Mouse (Mus musculus): Measurements from ENCODE around the gene Emx1.

Gene Emx1

GRCm38 (mm10) chr6:85232045-85232444 is 44.8 kb downstream of the Emx1 start:
- no peak for DNase-seq

- DNase-seq = no peak
These were observed 45.8 kb downstream of the Emx1 start for GRCm38 (mm10) chr6:85232836-85233623.

DNA sequence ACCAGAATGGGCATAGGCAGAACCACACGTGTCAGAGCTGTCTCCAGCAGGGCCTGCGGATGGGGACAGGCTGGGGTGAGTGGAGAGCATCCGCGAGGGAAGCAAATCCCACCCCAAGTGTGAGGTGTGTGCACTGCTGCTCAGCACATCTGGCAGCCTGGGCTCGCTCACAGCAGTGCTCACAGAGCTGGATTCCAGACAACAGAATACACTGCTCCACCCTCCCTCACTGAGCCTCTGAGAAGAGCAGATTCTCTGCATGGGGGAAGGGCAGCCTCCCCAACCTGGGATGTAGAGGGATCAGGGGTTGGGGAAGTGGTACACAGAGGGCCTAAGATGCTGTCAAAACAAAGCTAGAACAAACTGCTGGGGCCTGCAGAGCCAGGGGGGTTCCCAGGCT is 47.6 kb downstream of the Emx1 start:
- no peak for DNase-seq

- DNase-seq = no peak
These were observed 49.8 kb downstream of the Emx1 start for GRCm38 (mm10) chr6:85237001-85237400.

DNA sequence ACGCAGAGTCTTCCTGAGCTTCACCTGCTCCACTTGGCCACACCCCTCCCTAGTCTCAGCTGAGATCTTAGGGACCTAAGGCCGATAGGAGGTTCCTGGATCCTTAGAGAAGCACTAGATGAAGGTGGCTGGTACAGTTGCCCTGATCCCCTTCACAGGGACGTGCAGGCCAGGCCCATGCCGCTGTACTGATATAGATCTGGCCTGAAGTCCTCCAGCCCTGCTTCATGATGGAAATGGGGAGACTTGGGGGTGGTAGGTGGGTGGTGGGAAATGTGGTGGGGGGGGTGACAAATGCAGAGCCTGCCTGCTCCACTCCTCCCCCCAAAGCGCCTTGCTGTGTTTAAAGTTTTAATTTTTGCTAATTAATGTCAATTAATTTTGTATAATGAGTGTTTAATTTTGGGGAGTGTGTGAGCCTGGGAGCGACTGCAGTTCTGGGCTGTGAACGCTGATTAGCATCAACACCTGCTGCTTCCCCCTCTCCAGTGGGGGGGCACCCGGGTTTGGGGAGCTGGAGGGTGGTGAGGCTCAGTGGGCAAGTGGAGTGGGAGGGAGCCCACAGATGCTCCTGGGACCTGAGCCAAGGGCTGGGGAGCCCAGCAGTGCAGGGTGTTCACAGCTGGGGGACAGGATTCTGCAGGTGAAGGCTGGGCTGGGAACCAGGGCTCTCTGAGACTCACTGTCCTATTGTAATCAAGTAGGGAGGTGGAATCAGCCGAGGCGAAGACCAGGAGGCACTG is 50.5 kb downstream of the Emx1 start:
- DNase-seq = no peak

DNA sequence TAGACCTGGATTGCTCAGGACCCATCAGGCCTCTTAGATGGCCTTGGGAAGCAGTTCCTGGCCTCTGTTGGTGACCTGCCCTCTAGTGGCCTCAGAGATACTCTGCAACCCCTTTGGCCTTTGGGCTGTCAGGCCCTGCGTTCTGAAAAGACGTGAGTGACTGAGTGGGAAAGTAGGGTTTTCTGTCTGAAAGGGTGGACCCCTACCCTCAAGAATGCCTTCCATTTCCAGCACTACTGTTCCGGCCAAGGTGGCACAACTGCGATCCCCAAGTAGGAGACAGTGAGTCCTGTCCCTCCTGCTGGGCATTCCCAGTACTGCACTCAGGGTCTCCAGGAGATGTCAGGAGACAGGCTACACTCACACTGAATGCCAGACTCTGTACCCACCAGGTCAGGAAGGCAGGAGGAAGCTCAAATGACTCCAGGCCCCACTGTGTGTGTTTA is 51.8 kb downstream of the Emx1 start:
- DNase-seq = peak; percentile 60

- no peak for DNase-seq
These were observed 62.6 kb downstream of the Emx1 start for GRCm38 (mm10) chr6:85249821-85250220.

DNA sequence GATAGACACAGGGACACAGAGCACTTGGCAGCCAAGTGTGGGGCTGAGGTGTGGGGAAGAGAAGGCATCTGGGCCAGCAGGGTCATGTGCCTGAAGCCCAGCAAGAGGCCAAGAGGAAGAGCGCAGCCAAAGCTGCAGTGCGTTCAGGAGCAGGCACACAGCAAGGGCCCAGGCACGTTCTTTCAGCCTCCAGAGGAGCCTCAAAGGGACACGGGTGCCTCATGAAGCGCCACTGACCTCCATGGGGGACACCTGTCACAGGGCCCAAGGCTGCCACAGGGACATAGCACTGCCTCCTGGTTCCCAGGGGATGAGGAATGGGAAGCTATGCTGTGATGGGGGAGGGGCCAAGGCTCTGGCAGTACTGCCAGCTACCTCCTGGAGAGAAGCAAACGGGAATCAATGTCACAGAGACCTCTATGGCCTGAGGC is 63.6 kb downstream of the Emx1 start:
- peak; percentile 36 for DNase-seq

- DNase-seq = no peak
These were observed 65.2 kb downstream of the Emx1 start for GRCm38 (mm10) chr6:85252251-85253058.

DNA sequence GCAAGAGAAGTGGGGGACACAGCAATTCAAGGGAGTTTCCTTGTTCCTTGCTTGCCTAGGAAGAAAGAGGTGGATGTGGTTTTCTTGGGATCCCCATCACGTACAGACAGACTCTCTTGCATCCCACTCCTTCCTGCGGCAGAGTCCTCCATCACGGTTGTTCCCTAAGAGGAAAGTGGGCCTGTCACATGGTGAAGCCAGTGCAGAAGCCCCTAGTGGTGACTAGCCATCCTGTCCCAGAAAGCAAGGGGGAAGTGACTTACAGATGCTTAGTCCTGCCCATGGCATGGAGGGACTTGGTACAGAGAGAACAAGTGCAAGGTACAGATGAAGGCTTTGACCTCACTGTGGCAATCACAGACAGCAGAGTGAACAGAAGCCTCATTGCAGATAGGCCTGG is 66.0 kb downstream of the Emx1 start:
- DNase-seq = no peak
